Mouse (Mus musculus) right cerebral cortex, postnatal 4 days (tissue): ENCODE data around the gene Ascl4.

Experiments
- DNase-seq: peaks from one replicate; pipeline ENCODE4 v3.0.0-alpha.2; 2022

Ascl4 gene

GRCm38 (mm10) chr10:85969894-85970620 is 42.6 kb downstream of the Ascl4 start:
- no peak for DNase-seq

- no peak for DNase-seq
Observed at GRCm38 (mm10) chr10:85971826-85972225, 44.3 kb downstream of the Ascl4 start.

- DNase-seq, result no peak
Observed at GRCm38 (mm10) chr10:85972915-85973314, 45.4 kb downstream of the Ascl4 start.

DNA sequence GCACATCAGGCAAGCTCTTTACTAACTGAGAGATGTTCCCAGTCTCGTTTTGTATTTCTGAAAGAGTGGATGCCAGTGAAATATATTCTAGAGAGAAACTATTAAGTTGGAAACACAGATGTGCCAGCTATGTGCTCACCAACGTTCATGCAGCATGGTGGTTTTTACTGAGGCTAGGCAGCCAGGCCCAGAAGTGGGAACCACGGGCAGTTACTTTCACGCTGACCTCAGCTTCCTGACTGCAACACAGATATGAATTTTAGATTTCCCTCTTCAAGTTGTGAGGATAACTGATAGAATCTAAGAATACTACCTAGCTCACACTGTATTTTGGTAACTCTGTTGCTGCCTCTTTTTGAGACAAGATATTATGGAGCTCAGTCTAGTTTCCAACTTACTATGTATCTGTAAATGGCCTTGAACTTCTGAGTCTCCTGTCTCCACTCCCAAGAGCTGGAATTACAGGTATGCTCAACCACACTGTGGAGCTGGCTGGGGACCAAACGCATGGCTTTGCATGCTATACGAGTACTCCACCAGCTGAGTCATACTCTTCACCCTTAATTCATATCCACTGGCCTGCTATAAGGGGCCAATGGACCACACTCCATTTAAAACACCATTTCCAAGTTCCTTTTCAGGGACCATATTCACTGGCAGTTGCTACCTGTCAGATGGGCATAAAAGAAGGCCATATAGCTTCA is 62.1 kb downstream of the Ascl4 start:
- no peak for DNase-seq

DNA sequence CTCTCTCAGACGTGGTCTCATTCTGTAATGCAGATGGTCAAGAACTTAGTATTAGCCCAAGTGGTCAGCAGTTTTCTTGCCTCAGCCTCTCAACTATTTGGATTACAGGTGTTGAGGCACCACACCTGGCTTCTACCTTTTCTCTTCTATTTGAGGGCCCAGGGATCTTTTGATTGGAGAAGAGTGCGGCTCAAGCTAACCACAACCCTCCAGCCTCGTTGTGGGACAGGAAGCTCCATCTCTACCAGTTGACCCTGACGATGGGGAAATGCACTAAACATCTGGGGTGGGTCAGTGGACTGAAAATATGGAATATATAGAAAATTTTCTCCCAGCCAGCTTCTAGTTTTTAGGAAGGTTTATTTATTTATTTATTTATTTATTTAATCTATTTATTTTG is 64.9 kb downstream of the Ascl4 start:
- no peak for DNase-seq

DNA sequence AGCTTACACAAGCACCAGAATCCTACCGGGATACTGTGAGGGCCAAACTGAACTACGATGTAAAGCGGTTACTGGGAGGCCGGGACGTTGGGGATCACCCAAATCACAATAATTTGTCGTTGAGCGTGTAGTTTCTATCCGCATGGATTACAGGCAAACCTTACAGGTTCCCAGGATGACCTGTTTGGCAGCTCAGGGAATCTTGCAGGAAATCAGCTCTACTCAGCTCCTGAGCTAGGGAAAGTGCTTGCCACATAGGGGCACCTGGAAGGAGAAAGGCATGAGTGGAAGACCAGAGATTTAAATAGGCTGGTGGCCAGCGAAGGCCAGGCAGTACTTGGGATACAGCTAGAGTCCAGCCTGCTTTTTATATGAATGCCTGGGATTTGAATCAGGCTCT is 66.4 kb downstream of the Ascl4 start:
- DNase-seq, result no peak

- DNase-seq, result no peak
Observed at GRCm38 (mm10) chr10:85994543-85995104, 67.1 kb downstream of the Ascl4 start.
